Mouse (Mus musculus) liver, embryonic 14 days (tissue): ENCODE measurements around the gene Ifi202b. TPM values are rescaled to one million over a fixed set of nuclear protein-coding genes. Genes with fewer than 3 reads are reported as not detected.

Source experiments
- polyA plus RNA-seq: library from polyadenylated mRNA; depleted of rRNA; stranded (reverse); fragments of >200 nt; gene quantifications from 2 replicates; pipeline ENCODE4 v1.2.3, GENCODE M21; 2012; rRNA removed

The Ifi202b gene
- polyA plus RNA-seq = not detected in 2 replicates

GRCm38 (mm10) chr1:173982694-173983305 lies at the start of gene Ifi202b:
Gene Ifi202b (minus strand): TSS chr1:173982744.

GRCm38 (mm10) chr1:174031698-174032097 lies 49.2 kb upstream of the Ifi202b start, which contains the start of gene Ifi205:
Gene Ifi205 (minus strand): TSS chr1:174031810.

DNA sequence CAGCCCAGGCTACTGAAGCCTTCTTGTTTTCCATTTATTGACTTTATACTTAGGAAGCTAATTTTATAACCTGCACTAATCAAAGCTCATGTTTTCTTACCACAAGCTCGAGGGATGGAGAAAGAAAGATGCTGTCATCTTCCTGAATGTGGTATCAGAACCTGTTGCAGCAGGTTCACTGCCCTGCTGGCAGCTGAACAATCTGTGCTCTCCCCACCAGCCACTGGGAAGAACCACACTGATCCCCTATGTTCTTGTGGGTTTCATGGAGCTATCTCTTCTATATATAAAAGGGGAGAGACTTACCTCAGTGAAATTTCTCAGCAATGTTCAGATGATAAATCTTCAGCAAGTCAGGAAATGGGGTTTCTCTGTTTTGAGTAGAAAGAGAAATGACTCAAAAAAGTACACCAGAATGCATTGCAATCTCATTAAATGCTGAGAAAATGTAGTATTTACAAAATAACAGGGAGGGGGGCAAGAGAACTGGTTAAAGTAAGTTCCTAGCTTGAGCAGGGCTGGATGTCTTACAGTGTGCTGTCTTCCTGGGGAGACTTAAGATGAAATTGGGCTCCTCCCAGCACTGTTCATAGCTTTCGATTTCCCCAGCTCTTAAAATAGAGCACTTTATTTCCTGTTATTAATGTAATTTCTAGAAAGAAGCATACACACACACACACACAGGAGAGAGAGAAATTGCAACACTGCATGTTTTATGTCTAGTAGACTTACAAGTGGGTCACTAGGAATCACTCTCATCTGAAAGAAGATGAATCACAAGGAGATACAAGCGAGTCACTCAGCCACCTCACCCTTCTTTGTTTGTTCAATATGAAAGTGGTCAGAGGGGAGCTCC lies 40.4 kb downstream of the Ifi202b start, which contains the start of the genes Mndal and Ifi203:
Gene Mndal, minus strand, starts transcription at position 568 of the 856 bp plus-strand sequence.
Gene Ifi203, minus strand, starts transcription at position 749 of the 856 bp plus-strand sequence.

Other genes with a start within 250 kb of the Ifi202b start
- gene Ifi207, start 241.0 kb downstream of the Ifi202b start, polyA plus RNA-seq = 2.0 and 3.1 TPM in 2 replicates
- gene Ifi204, start 215.8 kb downstream of the Ifi202b start, polyA plus RNA-seq = 2.7 and 3.9 TPM in 2 replicates
- 1.3 and 1.7 TPM in 2 replicates for gene Ifi211, start 69.7 kb downstream of the Ifi202b start, polyA plus RNA-seq
- 2.9 and 3.2 TPM in 2 replicates for gene Mndal, start 40.3 kb downstream of the Ifi202b start, polyA plus RNA-seq
- gene Ifi203, start 40.1 kb downstream of the Ifi202b start, polyA plus RNA-seq = 1.5 and 2.4 TPM in 2 replicates
- 0.52 TPM in 2 replicates for gene Ifi205, start 49.1 kb upstream of the Ifi202b start, polyA plus RNA-seq
- 0.06 and 0.07 TPM in 2 replicates for gene Olfr433, start 58.0 kb upstream of the Ifi202b start, polyA plus RNA-seq
- 0.01 TPM in 1 of 2 replicates, not detected in the other for gene Olfr432, start 66.5 kb upstream of the Ifi202b start, polyA plus RNA-seq
- gene Olfr430, start 83.9 kb upstream of the Ifi202b start, polyA plus RNA-seq = not detected in 2 replicates
- not detected in 2 replicates for gene Olfr429, start 101.6 kb upstream of the Ifi202b start, polyA plus RNA-seq
- gene Olfr427, start 114.1 kb upstream of the Ifi202b start, polyA plus RNA-seq = not detected in 2 replicates
- gene Olfr231, start 138.4 kb upstream of the Ifi202b start, polyA plus RNA-seq = 0.02 TPM in 1 of 2 replicates, not detected in the other
- not detected in 2 replicates for gene Olfr424, start 148.8 kb upstream of the Ifi202b start, polyA plus RNA-seq
- gene Olfr420, start 172.9 kb upstream of the Ifi202b start, polyA plus RNA-seq = not detected in 2 replicates
- gene Spta1, start 190.0 kb upstream of the Ifi202b start, polyA plus RNA-seq = 37.1 and 44.4 TPM in 2 replicates